Mouse (Mus musculus): Measurements from ENCODE around the gene Hs1bp3.
A peak's percentile ranks its signal among the peaks of the same experiment; 100 is the strongest.

Hs1bp3 gene

DNA sequence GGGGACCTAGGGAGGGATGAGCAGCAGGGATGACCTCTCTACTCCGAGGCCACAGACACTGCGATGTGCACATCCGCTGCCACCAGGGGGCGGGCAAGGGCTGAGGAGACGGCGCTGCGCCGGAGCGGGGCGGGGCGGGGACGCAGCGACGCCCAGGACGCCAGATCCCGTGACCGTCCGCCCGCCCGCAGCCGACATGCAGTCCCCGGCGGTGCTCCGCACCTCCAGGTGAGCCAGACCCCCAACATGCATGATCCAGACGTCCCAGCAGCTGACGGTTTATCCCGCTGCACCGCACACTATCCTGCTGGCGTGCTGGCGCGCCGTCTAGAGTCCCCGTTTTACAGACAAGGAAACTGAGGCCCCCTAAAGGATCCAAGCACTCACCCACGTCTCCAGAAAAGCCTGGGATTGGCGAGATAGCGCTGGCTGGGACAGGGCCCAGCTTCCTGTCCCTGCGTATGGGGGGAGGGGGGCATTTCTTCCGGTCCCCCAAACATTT lies at the start of gene Hs1bp3:
Hs1bp3 (plus strand) TSS at position 163 of the 502 bp plus-strand sequence.
- peak; percentile 81 for DNase-seq

DNA sequence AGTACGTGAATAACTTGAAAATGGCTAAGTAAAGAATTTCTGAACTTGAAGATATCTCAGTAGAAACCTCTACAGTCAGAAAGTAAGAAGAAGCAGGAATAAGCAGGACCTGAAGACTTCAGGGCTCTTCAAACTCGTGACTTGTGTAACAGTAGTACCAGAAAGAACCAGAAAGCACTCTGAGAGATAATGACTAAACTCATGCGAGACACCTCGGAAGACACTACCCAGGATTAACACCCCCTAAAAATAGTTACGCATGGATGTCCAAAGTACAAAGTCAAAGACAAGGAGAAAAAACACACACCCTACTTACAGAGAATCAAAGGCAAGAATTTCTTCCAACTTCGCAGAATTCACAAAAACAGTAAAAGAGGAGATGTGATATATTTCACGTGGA lies 46.9 kb upstream of the Hs1bp3 start:
- peak; percentile 81 for DNase-seq

DNA sequence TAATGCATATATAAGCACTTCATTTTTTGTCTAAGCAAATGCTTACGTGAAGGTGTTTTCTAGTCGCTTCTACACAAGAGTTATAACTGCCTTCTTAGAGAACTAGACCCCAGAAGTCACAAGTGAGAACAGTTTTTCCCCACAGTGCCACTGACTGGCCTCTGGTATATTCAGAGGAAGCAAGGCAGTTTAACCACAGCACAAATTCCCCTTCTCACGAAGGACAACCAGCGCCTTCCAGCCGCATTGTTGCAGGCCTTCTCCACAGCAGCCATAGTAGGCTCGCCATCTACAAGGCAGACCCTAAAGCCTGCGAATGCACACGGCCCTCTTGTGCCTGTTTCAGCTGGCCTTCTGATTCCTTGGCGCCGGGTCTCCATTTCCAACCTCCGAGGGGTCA lies 43.6 kb upstream of the Hs1bp3 start:
- DNase-seq: no peak

DNA sequence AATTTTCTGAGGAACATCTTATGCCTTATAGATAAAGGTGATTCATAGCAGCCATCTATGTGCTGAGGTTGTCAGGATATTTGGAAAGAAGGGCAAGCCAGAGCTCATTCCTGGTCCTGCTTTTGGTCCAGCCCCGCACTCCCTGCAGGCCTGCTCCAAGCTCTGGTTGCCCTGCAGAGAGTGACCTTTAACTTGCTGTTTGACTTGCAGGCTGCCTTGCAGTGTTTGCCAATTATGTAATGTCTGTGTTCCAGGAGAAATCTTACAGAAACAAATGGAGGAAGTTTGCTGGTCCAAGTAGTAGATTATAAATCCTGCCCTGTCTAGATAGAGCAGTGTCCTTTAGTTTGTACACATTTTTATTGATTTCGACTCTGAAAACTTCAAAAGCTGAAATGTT lies 41.8 kb upstream of the Hs1bp3 start:
- peak; percentile 56 for DNase-seq

DNA sequence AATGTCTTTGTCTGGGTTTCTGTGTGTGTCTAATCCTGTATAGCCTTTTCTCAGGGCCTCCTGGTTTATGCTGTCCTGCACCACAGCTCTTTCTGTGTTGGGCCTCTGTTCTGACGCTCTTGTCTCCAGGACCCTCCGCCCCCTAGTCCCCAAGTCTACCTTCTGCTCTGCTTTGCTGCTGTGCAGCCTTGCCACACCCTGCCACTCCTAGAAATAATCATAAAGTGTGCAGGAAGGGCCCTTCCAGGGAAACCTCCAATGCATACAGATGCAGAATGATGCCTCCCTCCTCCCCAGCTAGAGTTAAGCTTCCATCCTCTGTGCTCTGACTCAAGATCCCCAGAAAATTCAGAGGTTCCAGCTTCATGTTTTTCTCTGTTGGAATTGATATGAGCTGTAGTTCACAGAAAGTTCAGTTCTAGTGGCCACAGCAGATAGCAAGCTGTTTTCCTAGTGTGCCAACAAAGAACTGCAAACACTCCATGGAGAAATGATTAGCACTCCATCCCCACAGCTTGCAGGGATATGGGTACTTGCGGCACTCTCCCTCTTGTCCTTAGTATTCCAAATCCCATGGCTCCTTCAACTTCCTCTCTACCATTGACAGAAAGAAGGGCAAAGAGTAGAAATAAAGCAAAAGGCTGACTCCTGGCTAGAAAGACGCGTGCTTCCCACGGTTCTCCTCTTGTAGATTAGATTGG lies 39.6 kb upstream of the Hs1bp3 start:
- DNase-seq: no peak

DNA sequence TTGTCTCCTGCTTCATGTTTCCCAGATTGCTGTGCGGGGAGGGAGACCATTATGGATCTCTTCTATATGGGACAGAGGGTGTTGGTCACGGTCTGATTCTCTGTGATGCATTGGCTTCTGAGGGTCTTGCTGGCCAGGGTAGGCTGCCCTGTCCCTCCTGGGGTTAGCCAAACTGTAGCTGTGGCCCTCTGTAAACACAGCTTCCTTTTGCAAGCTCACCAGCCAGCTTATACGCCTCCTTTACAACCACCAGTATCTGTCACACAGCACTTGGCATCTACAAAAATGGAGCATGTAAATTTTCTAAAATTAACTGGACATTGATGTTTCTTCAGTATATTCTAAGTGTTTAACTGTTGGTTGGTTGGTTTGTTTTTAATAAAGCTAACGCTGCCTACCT lies 37.8 kb upstream of the Hs1bp3 start:
- DNase-seq: no peak

DNA sequence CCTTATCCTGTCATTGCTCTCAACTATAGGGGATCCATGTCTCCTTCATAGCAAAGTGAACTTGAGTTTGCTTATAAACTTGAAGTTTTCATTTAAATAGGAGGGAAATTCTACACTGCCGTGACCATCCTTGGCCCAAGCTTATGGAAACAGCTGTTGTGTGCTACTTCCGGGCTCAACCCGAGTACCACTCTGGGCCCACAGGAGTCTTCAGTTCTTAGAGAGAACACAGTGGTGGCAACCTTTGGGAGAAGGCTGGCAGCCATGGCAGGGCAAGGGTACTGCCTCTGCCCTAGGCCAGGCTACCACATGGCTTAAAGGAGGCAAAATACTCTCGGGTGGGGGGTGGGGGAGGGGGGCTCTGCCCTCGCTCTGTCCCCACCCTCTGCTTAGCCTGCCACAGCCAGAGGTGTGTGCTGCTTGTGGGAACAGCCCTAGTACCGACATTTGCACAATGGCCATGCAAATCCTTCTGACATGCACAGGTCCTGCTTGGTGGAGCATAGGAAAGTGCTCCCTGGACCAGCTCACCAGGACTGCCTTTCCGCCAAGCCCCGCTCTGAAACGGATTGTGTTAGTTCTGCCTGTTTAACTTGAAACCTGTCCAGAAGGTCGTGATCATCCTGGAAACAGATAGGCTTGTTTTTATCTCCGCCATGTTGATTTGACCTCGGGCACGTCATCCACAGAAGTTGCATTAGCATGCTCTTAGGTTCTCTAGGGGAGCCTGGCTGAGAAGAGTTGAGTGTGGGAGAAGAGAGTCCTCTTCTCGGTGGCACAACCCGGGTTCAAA lies 31.8 kb upstream of the Hs1bp3 start:
- DNase-seq: no peak

DNA sequence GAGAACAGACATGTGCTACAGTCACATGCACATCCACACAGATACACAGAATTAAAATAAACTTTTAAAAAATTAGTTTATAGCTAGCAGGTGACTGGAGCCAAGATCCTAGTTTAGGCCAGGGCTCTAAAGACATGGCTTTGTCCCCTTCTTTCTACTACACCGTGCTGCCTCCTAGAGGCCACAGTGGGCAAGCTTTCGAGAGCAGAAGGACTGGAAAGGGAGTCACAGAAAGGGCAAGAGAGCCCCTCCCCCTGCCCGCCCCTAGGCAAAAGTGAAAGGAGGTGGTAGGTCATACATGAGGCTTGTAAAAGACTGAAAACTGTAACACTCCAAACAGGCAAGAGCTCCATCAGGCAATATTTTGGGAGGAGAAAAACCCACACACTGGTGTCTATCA lies 25.3 kb upstream of the Hs1bp3 start:
- DNase-seq: no peak

DNA sequence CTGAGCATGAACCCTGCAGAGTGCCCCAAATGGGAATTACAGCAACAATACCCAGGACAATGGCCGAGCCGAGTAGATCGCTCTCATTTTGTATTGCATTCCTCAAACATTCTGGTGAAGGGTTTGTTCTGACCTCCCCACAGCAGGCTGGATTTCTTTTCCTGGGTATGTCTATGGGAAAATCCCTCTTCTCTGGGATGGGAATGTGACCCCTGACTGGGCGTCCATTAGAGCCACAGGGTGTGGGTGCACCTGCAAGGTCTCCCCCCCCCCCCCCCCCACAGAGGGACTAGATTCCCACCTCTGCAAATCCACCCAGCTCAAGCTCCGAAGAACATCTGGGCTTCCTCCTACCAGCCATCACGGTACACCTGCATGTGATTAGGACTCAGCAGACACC lies 24.1 kb upstream of the Hs1bp3 start:
- no peak for DNase-seq

DNA sequence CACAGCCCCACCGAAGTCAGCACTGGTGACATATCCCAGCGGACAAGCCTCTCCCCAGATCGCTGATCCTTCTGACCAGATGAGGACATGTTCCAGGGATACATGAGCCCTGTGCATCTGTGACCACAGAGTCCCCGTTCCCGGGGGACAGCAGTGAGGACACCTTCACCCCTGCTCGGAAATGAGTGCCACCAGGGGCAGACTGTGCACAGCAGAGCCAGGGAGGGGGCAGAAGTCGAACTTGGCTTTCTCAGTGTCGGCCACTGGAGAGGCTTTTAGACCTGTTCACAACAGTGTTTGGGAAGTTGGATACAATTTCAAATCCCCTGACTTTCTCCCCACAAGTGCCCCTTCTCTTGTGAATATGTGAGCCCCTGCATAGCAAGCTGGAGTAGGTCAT lies 23.7 kb upstream of the Hs1bp3 start:
- DNase-seq: no peak

DNA sequence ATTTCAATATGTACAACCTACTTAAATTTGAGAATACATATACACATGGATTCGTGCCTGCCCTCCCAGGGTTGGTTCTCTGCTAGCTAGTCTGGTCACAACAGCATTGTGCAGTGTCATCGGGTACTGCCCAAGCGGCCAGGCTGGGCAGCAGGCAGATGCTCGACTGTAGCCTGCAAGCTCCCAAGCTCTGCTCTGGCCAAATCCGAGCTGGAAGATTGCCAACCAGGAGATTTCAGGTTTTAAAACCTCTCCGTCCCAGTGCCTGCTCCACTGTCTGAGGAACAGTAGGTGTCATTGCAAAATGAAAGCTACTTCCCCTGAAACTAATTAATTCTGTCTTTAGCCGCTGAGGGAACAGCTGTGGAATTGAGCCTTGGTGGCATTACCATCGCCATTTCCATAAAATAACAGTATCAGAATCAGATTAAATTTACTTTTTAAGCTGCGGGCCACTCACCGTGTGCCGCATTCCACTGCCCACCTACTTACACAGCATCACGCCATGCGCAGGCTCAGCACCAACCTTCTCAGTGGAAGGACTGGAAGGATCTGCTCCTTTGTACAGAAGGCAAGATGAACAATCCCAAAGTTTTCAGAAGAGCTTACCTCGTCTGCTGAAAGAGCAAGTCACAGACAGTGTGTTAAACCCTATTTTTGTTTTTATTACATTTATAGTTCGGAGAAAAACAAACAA lies 21.9 kb upstream of the Hs1bp3 start:
- DNase-seq: no peak

DNA sequence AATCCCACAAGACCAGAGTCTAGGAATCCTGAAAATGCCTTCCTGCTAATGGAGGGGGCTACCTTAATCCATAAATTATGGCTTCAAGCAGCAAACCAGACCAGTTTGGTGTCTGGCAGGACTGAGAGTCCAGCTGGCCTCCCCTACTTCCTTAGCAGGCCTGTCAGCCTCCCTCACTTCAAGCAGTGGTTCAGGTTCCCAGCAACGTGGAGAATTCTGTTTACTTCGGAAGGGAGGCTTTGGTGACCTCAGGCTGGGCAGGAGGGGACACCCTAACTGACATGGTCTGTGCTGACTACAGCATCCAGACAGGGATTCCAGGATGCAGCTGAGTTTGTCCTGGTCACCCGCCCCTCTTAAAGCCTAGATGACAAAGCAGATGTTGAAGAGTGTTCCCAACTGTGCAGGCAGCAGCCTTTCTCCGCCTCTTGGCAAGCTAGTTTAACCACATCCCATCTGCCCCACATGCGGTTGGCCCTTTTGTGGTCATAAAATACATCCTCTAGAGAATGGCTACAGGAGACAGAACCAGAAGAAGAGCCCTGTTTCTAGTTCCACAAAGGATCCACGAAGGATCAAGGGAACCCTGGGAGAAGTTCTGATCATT lies 17.8 kb upstream of the Hs1bp3 start:
- no peak for DNase-seq

DNA sequence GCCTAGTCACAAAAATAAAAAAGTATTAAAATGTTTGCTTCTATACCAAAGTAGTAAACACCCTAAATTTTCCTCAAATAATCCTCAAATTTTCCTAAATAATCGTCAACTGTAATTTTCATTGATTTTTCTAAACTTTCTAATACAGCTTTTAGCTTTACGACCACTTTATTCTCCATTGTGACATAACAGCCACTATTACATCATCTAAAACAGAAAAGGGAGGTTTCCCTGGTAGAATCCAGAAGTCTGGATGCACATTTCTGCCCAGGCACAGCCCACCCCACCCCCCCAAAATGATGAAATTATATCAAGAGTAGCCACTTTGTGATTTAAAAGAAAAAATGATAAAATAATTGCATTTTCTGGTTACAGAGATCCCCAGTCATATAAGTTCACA lies 17.1 kb upstream of the Hs1bp3 start:
- no peak for DNase-seq

DNA sequence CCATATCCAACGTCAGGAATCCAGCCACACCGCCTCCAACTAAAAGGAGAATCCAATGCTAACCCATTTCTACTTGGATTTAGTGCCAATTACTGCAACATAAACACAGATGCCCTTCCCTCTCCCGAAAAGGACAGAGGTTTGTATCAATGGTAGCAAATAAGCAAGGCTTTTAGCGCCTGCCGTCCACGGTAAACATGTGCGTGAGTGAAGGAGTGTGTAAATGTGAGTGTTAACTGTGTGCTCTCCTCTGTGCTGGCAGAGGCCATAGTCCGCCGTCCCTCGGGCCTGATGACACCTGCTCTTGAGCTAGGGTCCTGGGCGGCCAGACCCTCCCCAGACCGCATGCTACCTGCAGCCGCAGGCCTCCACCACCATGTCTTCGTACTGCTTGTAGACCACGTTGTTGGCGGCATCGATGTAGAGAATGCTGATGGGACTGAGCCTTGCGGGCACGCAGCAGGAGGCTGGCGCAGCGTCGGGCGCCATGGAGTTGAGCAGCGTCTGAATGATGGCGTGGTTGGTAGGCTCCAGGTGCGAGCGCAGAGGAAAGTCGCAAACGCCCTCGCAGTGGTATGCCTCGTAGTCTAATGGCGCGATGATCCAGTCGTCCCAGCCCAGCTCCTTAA lies 15.5 kb upstream of the Hs1bp3 start:
- no peak for DNase-seq

DNA sequence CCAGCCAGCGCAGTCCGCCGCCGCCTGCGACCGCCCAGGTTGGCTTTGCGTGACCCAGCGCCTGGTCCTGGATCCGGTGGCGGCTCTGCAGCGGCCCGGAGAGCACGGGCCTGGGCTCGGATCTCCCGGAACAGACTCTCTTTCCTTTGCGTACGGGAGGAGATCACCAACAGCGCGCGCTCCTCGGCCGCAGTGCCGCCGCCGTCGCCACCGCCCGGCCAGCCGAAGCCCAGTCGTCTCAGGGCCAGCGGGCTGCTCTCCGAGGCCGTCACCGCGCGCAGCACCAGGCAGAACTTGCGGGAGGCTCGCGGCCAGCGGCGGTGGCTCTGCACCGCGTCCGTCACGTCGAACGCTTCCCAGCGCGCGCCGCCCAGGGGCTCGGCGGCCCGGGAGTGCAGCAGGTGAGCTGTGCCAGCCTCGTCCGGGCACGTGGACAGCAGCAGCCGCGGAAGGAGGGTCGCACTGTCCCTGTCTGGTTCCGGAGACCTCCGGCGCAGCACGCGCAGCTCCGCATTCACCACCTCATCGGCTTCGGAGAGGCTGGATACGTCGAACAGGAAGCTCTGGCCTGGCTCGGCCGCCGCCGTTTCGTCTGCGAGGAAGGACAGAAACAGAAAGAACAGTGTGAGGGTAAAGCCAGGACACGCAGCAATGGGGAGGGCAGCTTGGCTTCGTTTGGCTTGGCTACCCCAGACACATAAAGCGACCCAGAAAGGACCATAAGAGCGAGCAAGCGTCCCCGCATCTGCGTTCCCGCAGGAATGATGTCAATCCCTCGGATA lies 14.7 kb upstream of the Hs1bp3 start:
- DNase-seq: no peak

DNA sequence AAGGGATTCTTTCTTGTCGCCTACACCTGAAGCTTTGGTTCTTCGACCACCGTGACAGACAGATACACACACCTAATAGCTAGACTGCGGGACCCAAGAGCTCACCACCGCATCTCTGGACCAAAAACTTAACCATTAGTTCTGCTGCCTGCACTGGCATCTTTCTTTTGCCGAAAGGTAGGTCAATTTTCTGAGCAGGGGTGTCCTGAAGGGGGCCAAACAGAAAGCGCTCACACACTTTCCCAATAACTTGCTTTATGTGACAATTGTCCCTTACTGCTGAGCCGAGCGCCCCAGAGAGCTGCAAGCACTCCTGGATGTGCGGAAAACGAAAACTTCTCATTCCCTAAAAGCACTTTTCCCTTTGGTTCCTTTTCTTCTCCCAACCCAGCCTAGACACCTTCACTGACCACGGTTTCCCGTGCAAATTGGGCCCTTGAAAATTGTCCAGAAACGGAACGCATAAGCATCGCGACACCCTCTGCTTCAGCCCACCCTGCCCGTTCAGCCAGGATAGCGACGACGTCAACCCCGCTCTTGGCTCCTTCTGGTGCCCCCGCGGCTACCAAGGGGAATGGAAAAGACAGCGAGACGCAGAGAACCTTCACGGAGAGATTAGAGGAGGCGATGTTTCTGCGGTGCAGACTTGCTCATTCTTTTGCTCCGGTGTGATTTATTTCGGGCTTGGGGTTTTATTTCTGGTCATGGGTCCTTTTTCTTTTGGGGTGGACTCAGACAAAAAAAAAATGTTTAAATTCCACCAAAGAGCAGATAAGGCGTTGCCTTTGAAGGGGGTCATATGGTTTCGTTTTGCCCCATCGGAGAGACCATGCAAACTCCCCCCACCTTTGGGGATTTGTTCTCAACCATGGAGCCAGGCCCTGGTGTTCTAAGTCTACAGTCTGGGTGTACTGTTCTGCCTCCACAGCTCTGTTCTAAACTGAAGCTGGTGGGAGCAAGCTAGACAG lies 13.8 kb upstream of the Hs1bp3 start:
- no peak for DNase-seq

DNA sequence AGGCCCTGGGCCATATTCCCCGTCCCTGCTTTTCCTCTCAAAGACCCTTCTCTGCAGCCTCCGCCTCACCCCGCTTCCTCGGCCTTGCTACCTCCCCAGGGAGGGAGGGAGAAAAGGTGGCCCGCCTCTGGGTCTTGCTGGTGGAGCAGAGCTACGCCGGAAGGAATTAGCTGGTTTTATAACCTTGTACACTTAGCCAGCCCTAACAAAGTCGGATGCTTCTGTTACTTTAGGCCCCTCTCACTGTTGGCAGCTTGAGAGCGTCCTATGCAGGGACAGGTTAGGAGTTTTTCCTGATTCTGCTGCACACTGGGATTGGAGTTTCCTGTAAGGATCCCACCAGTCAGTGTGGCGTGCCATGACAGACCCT lies 13.1 kb upstream of the Hs1bp3 start:
- no peak for DNase-seq

DNA sequence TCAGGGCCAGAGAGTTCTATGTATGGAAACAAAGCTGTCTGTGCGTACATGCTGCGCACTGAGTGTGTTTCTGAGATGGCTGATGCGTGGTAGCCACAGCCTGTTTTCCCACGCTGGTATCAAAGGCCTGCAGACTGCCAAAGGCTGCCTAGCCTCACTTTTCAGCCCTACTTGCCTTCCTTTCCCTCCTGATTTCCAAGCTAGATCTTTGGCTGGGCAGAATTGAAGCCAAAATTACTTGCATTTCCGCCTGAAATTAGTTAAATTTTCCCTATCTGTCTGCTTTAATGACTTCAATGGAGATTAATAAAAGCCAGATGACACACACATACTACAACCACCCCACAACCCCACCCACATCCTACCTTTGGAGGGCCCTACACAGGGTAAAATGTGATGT lies 12.7 kb upstream of the Hs1bp3 start:
- no peak for DNase-seq

DNA sequence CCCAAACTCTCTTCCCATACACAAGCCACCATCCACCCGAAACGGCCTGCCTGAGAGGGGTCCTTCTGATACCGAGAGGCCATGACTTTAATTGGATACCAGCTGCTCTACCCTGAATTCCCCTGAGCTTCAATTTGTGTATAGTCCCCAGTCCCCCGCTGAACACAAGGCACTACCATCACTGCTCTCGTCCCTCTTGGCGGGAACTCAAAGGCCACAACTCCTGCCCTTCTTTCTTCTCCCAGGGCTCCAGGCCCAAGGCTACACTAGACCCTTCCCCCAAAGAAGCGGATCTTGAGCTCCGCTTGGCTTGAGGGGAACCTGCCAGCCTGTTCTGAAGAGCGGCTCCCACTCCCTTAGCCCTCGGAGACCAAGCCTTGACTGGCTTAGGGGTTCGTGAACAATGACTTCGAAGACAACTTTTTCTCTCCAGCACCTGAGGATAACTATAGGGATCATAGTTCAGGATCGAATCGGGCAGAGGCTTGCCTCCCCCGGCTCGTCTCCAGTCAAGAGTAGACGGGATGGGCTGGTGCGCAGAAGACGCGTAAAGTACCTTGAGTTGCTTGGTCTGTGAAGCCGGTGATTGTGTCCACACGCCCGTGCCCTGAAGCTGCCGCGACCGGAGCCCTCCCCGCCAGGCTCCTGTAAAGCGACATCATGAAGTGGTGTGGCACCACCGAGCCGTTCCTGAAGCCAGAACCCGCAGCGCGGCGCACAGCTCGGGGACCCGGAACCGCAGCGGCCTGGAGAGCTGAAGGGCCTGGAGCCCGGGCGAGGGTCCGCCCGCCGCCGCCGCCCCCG lies 12.0 kb upstream of the Hs1bp3 start:
- no peak for DNase-seq

DNA sequence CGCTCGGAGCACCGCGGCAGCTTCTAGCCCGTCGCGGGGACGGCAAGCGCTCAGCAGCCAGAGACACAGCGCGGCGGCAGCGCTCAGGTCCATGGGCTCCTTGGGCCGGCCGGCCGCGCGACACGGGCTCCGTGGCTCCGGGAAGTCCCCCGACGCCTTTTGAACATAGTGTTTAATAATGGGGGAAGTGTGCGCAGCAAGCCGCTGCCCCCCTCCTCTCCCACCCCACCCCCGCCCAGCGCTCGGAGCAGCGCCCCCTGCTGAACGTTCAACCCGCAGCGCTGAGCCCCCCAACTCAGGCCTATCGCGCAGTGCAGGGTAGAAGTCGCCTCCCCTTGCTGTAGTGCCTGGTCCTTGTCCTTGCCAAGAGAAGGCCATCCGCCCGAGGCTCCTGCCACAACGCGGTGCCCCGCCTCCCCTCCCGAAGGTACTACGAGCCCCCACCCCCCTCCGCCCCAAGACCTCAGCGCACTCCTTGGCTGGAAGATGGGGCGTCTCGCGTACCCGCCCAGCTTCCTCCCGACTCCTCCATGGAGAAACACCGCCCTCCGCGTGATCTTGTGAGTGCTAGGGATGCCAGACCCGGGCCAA lies 11.3 kb upstream of the Hs1bp3 start, which contains the start of gene Gdf7:
Gdf7 (minus strand) TSS at position 114 of the 591 bp plus-strand sequence.
- DNase-seq: no peak

All from kidney, adult 9 months (tissue).